In genomic region chr16:33043268-33043667, GRCm38 (mm10) we compare ENCODE assay signal across 19 mouse cellular contexts. TPM values are rescaled to one million over a fixed set of nuclear protein-coding genes. Genes with fewer than 3 reads are reported as not detected.
DNase-seq lines count a peak whose midpoint lies in the region; ATAC-seq and TF ChIP-seq lines count a peak whose summit lies in the region.
"Had no signal": no experiment of that assay in that cellular context is flagged by ENCODE, and none has a peak within 500 bp of the region (broad histone marks: within the 10 kb centered on the region; RNA-seq: fewer than 3 reads in every experiment).

No protein-coding gene starts in this region.

- no peak overlapping the region for H3K27ac ChIP-seq in thymus, adult 2 months (ENCODE audit: control insufficient read depth, insufficient read depth, low read length)
- no peak overlapping the region for H3K27ac ChIP-seq in forebrain, postnatal 0 days (ENCODE audit: low read depth, low read length)
- H3K27ac ChIP-seq: hindbrain, postnatal 0 days; liver, embryonic 12.5 days; neural tube, embryonic 13.5 days had no signal

- TF ChIP-seq POLR2A in thymus, adult 2 months (IDR thresholded peaks at IDR 0.05; ENCODE audit: control insufficient read depth, extremely low read depth, insufficient read depth, low read length, poor library complexity): no peak

- no peaks in the 10 kb centered on the region for H3K36me3 ChIP-seq in thymus, adult 2 months (ENCODE audit: control insufficient read depth, insufficient read depth, low read length)
- H3K36me3 ChIP-seq in G1E (replicated peaks): no peaks in the 10 kb centered on the region
- peaks cover 5% of the 10 kb centered on the region for H3K36me3 ChIP-seq in megakaryocyte, embryonic 14.5 days (replicated peaks; ENCODE audit: low read length)
- no peaks in the 10 kb centered on the region for H3K36me3 ChIP-seq in forebrain, postnatal 0 days (ENCODE audit: insufficient read depth)
- H3K36me3 ChIP-seq: liver, embryonic 12.5 days; neural tube, embryonic 13.5 days had no signal

- no peak overlapping the region for H3K4me2 ChIP-seq in forebrain, postnatal 0 days (ENCODE audit: low read depth)
- H3K4me2 ChIP-seq: liver, embryonic 12.5 days; neural tube, embryonic 13.5 days had no signal

- DNase-seq in thymus, adult 2 months: peak; percentile 13
- DNase-seq in thymus, postnatal 4 days: no peak
- DNase-seq in G1E (ENCODE audit: low spot score): no peak
- DNase-seq in left cerebral cortex, postnatal 36 days (ENCODE audit: low spot score in 2 of 2): no peak
- DNase-seq in forebrain, postnatal 0 days: no peak
- no peak for DNase-seq in gastrocnemius, postnatal 4 days (ENCODE audit: low spot score in 2 of 2)
- no peak for DNase-seq in neural tube, embryonic 10.5 days (ENCODE audit: extremely low spot score, low spot score)
- DNase-seq: adrenal gland, adult 2 months; cerebellum, adult 9-10 months; heart, adult 18-20 months; heart, postnatal 14 days; kidney, adult 9 months; lung, postnatal 14 days; midbrain, embryonic 14.5 days had no signal

- H3K4me3 ChIP-seq in thymus, adult 2 months (ENCODE audit: control insufficient read depth, insufficient read depth, low read length): no peak overlapping the region
- peak overlapping the region; percentile 46; the same call in 1 of the 2 replicates for H3K4me3 ChIP-seq in G1E (ENCODE audit: low read depth, low read length)
- peak overlapping the region; percentile 83 for H3K4me3 ChIP-seq in megakaryocyte, embryonic 14.5 days (replicated peaks)
- no peak overlapping the region for H3K4me3 ChIP-seq in forebrain, postnatal 0 days (ENCODE audit: low read depth, low read length)
- H3K4me3 ChIP-seq: erythroblast, embryonic 14.5 days; liver, embryonic 12.5 days; neural tube, embryonic 13.5 days had no signal

- WGBS in thymus, adult 2 months: 46% methylated on average over 2 of the region's 2 CpGs
- WGBS in forebrain, postnatal 0 days: 88% methylated on average over 2 of the region's 2 CpGs

- no peak overlapping the region for H3K9ac ChIP-seq in forebrain, postnatal 0 days
- H3K9ac ChIP-seq: liver, embryonic 12.5 days; neural tube, embryonic 13.5 days had no signal

- H3K9me3 ChIP-seq in G1E (replicated peaks): no peaks in the 10 kb centered on the region
- peaks cover under 1% of the 10 kb centered on the region; the same call in 1 of the 2 replicates for H3K9me3 ChIP-seq in megakaryocyte, embryonic 14.5 days
- no peaks in the 10 kb centered on the region for H3K9me3 ChIP-seq in forebrain, postnatal 0 days (ENCODE audit: low read length)
- H3K9me3 ChIP-seq: liver, embryonic 12.5 days; neural tube, embryonic 13.5 days had no signal

- no peaks in the 10 kb centered on the region for H3K27me3 ChIP-seq in thymus, adult 2 months (ENCODE audit: control insufficient read depth, insufficient read depth, low read length)
- H3K27me3 ChIP-seq in G1E (ENCODE audit: insufficient read depth, low read length): peaks cover 5% of the 10 kb centered on the region
- no peaks in the 10 kb centered on the region for H3K27me3 ChIP-seq in megakaryocyte, embryonic 14.5 days (replicated peaks)
- H3K27me3 ChIP-seq in forebrain, postnatal 0 days (ENCODE audit: insufficient read depth, low read length): no peaks in the 10 kb centered on the region
- H3K27me3 ChIP-seq: liver, embryonic 12.5 days; neural tube, embryonic 13.5 days had no signal

- TF ChIP-seq CTCF in thymus, adult 2 months (IDR thresholded peaks at IDR 0.05; ENCODE audit: borderline replicate concordance, control insufficient read depth, extremely low read depth, insufficient read depth, low read length, poor library complexity): no peak
- no peak for TF ChIP-seq CTCF in G1E (IDR thresholded peaks at IDR 0.05; ENCODE audit: low read depth, low read length)
- TF ChIP-seq CTCF in forebrain, postnatal 0 days (IDR thresholded peaks at IDR 0.05; ENCODE audit: low read depth): no peak

- intact Hi-C loops in left cerebral cortex, postnatal 36 days (cut with DNase I): no loop called here

- no peaks in the 10 kb centered on the region for H3K4me1 ChIP-seq in thymus, adult 2 months (replicated peaks; ENCODE audit: control insufficient read depth, insufficient read depth, low read length)
- H3K4me1 ChIP-seq in G1E (ENCODE audit: insufficient read depth, low read depth, low read length): peaks cover 7% of the 10 kb centered on the region
- H3K4me1 ChIP-seq in megakaryocyte, embryonic 14.5 days: peaks cover 37% of the 10 kb centered on the region
- no peaks in the 10 kb centered on the region for H3K4me1 ChIP-seq in forebrain, postnatal 0 days (ENCODE audit: insufficient read depth)
- H3K4me1 ChIP-seq: neural tube, embryonic 13.5 days had no signal

- ATAC-seq in G1E (ENCODE audit: extremely low read depth, insufficient number of reproducible peaks, low FRiP score, poor library complexity, severe bottlenecking): peak; percentile 28; the same call in 1 of the 2 replicates
- no peak for ATAC-seq in forebrain, postnatal 0 days
- ATAC-seq: hindbrain, postnatal 0 days; liver, embryonic 12.5 days had no signal

RNA-seq across cellular contexts. Expression of gene Iqcg, which starts 12.8 kb away (rescaled TPM):
- polyA plus RNA-seq in thymus, adult 2 months (2012; rRNA removed): 0.12 and 0.14 TPM in 2 replicates
- total RNA-seq in G1E (2014; fragmentation: Nextera tagmentation) (1.1 and 1.5 TPM in 2 replicates), G1E (2017) (0.98 and 1.5 TPM in 2 replicates)
- polyA plus RNA-seq in G1E (2012): 2.1 and 2.6 TPM in 2 replicates
- 3.3 TPM in 1 of 2 replicates, not detected in the other for polyA plus RNA-seq in megakaryocyte, embryonic 14.5 days (2012; ENCODE audit: insufficient read depth, low replicate concordance)
- 1 to 10 TPM; 5.4 to 5.8 TPM for total RNA-seq in left cerebral cortex, postnatal 36 days (2021)
- 4.6 and 8.3 TPM in 2 replicates for total RNA-seq in forebrain, postnatal 0 days (2014; rRNA removed)
- 3.3 and 6.0 TPM in 2 replicates for polyA plus RNA-seq in forebrain, postnatal 0 days (2015; fragmentation: Nextera tagmentation; extraction: Ambion mirVana)
- total RNA-seq in gastrocnemius, postnatal 4 days (2021): 1 to 10 TPM; 2.1 to 2.2 TPM

RNA-seq across cellular contexts. Expression of gene Rpl35a, which starts 13.0 kb away (rescaled TPM):
- 328 and 393 TPM in 2 replicates for polyA plus RNA-seq in thymus, adult 2 months (2012; rRNA removed)
- total RNA-seq in G1E (2014; fragmentation: Nextera tagmentation): 632 and 642 TPM in 2 replicates
- 1,492 and 1,659 TPM in 2 replicates for total RNA-seq in G1E (2017)
- polyA plus RNA-seq in G1E (2012): 133 and 159 TPM in 2 replicates
- polyA plus RNA-seq in megakaryocyte, embryonic 14.5 days (2012; ENCODE audit: insufficient read depth, low replicate concordance): 18.9 and 136 TPM in 2 replicates
- total RNA-seq in left cerebral cortex, postnatal 36 days (2021): 100 to 1,000 TPM; 266 to 277 TPM
- total RNA-seq in forebrain, postnatal 0 days (2014; rRNA removed): 721 and 854 TPM in 2 replicates
- 482 and 654 TPM in 2 replicates for polyA plus RNA-seq in forebrain, postnatal 0 days (2015; fragmentation: Nextera tagmentation; extraction: Ambion mirVana)
- total RNA-seq in gastrocnemius, postnatal 4 days (2021): 100 to 1,000 TPM; 506 to 544 TPM

RNA-seq across cellular contexts. Expression of gene Lmln, which starts 19.1 kb away (rescaled TPM):
- 2.1 and 2.2 TPM in 2 replicates for polyA plus RNA-seq in thymus, adult 2 months (2012; rRNA removed)
- total RNA-seq in G1E (2014; fragmentation: Nextera tagmentation): 1.8 and 3.4 TPM in 2 replicates
- total RNA-seq in G1E (2017): 3.1 and 3.2 TPM in 2 replicates
- 0.21 and 0.57 TPM in 2 replicates for polyA plus RNA-seq in G1E (2012)
- polyA plus RNA-seq in megakaryocyte, embryonic 14.5 days (2012; ENCODE audit: insufficient read depth, low replicate concordance): 0.02 TPM in 1 of 2 replicates, not detected in the other
- 10 to 100 TPM; 10.3 to 11.9 TPM for total RNA-seq in left cerebral cortex, postnatal 36 days (2021)
- total RNA-seq in forebrain, postnatal 0 days (2014; rRNA removed): 7.3 and 16.6 TPM in 2 replicates
- polyA plus RNA-seq in forebrain, postnatal 0 days (2015; fragmentation: Nextera tagmentation; extraction: Ambion mirVana): 0.87 and 3.0 TPM in 2 replicates
- total RNA-seq in gastrocnemius, postnatal 4 days (2021): 1 to 10 TPM; 3.6 to 5.5 TPM

Comparison
In these comparisons a context has a peak if more than half of its experiments do, and no peak if none do; other contexts are left out.
1. H3K4me3 ChIP-seq: peak in G1E (single experiment) and megakaryocyte, embryonic 14.5 days (single experiment); none in thymus, adult 2 months (single experiment) and forebrain, postnatal 0 days (single experiment).